Comparison of ENCODE assay signal across 8 mouse cellular contexts in genomic region chr2:152847815-152848302, GRCm38 (mm10). TPM values are rescaled to one million over a fixed set of nuclear protein-coding genes. Genes with fewer than 3 reads are reported as not detected.
DNase-seq lines count a peak whose midpoint lies in the region; ATAC-seq and TF ChIP-seq lines count a peak whose summit lies in the region.

TSS of gene Tpx2 (plus strand) at chr2:152847964.

- DNase-seq in 416B (ENCODE audit: low read depth) = peak; percentile 99
- peak; percentile 99 for DNase-seq in heart, adult 8-10 months (ENCODE audit: low spot score)
- DNase-seq in kidney, adult 9 months = peak; percentile 99
- peak; percentile 99 for DNase-seq in limb, embryonic 14.5 days (ENCODE audit: low spot score)
- peak; percentile 99 for DNase-seq in midbrain, postnatal 0 days (ENCODE audit: low spot score)
- DNase-seq in spleen, postnatal 14 days (ENCODE audit: low spot score in 2 of 2) = peak; percentile 94 to 97

- H3K9me3 ChIP-seq in embryonic facial prominence, embryonic 15.5 days (replicated peaks) = no peaks in the 10 kb centered on the region
- no peaks in the 10 kb centered on the region for H3K9me3 ChIP-seq in limb, embryonic 14.5 days (ENCODE audit: control insufficient read depth, low read length)
- no peaks in the 10 kb centered on the region for H3K9me3 ChIP-seq in midbrain, postnatal 0 days (ENCODE audit: low read length)

- H3K4me2 ChIP-seq in embryonic facial prominence, embryonic 15.5 days (replicated peaks) = peak within 1 kb of the TSS; percentile 76
- H3K4me2 ChIP-seq in limb, embryonic 14.5 days (replicated peaks; ENCODE audit: low read depth, low read length, severe bottlenecking) = peak within 1 kb of the TSS; percentile 60
- H3K4me2 ChIP-seq in midbrain, postnatal 0 days (ENCODE audit: low read depth, low read length, poor library complexity, severe bottlenecking) = peak within 1 kb of the TSS; percentile 92

- H3K27ac ChIP-seq in bone marrow, adult 2 months (ENCODE audit: control insufficient read depth, insufficient read depth, low read depth, low read length, poor library complexity) = peak within 1 kb of the TSS; percentile 25
- H3K27ac ChIP-seq in embryonic facial prominence, embryonic 15.5 days (replicated peaks) = peak within 1 kb of the TSS; percentile 81
- peak within 1 kb of the TSS; percentile 65 for H3K27ac ChIP-seq in limb, embryonic 14.5 days (replicated peaks; ENCODE audit: low read depth, low read length)
- no peak within 1 kb of the TSS for H3K27ac ChIP-seq in midbrain, postnatal 0 days (ENCODE audit: low read depth, low read length)

- WGBS in bone marrow, adult 2 months = under 1% methylated on average over 34 of the region's 34 CpGs
- WGBS in embryonic facial prominence, embryonic 15.5 days = under 1% methylated on average over 34 of the region's 34 CpGs
- WGBS in limb, embryonic 14.5 days = under 1% methylated on average over 34 of the region's 34 CpGs
- under 1% methylated on average over 34 of the region's 34 CpGs for WGBS in midbrain, postnatal 0 days

- H3K4me1 ChIP-seq in bone marrow, adult 2 months (ENCODE audit: control insufficient read depth, insufficient read depth, low read length) = no peaks in the 10 kb centered on the region; the same call in 1 of the 2 replicates
- H3K4me1 ChIP-seq in embryonic facial prominence, embryonic 15.5 days = peaks cover 21% of the 10 kb centered on the region
- H3K4me1 ChIP-seq in limb, embryonic 14.5 days (ENCODE audit: control insufficient read depth, insufficient read depth, low read length) = peaks cover 10% of the 10 kb centered on the region
- no peaks in the 10 kb centered on the region for H3K4me1 ChIP-seq in midbrain, postnatal 0 days (ENCODE audit: insufficient read depth, low read length)

- TF ChIP-seq CTCF in bone marrow, adult 2 months (IDR thresholded peaks at IDR 0.05; ENCODE audit: control insufficient read depth, insufficient read depth, low read length) = no peak
- peak; percentile 61 for TF ChIP-seq CTCF in midbrain, postnatal 0 days (IDR thresholded peaks at IDR 0.05)

- peak within 1 kb of the TSS; percentile 82 for H3K4me3 ChIP-seq in bone marrow, adult 2 months (replicated peaks; ENCODE audit: control insufficient read depth, low read depth, low read length)
- peak within 1 kb of the TSS; percentile 72 for H3K4me3 ChIP-seq in embryonic facial prominence, embryonic 15.5 days (replicated peaks)
- H3K4me3 ChIP-seq in limb, embryonic 14.5 days (replicated peaks; ENCODE audit: low read length) = peak within 1 kb of the TSS; percentile 84
- peak within 1 kb of the TSS; percentile 53 for H3K4me3 ChIP-seq in midbrain, postnatal 0 days (ENCODE audit: low read depth, low read length)

- peak; percentile 77 for TF ChIP-seq POLR2A in bone marrow, adult 2 months (IDR thresholded peaks at IDR 0.05; ENCODE audit: borderline replicate concordance, control insufficient read depth, low read depth, low read length)
- TF ChIP-seq POLR2A in limb, embryonic 14.5 days (IDR thresholded peaks at IDR 0.05; ENCODE audit: borderline replicate concordance, extremely low read depth, insufficient read depth, insufficient read length) = peak; percentile 26; the same call in 1 of the 2 replicates

- H3K36me3 ChIP-seq in embryonic facial prominence, embryonic 15.5 days = peaks cover 8% of the 10 kb centered on the region; the same call in 1 of the 2 replicates
- 0 out of 2 replicates have a peak, but pooled peaks cover 2% of the 10 kb centered on the region for H3K36me3 ChIP-seq in limb, embryonic 14.5 days (ENCODE audit: control insufficient read depth, insufficient read depth, low read length)
- H3K36me3 ChIP-seq in midbrain, postnatal 0 days (ENCODE audit: insufficient read depth, low read length) = no peaks in the 10 kb centered on the region

- ATAC-seq in embryonic facial prominence, embryonic 15.5 days (ENCODE audit: insufficient number of reproducible peaks, low FRiP score, low TSS enrichment, low read depth) = peak; percentile 97
- ATAC-seq in limb, embryonic 14.5 days (ENCODE audit: low FRiP score, low read depth) = peak; percentile 100
- peak; percentile 98 for ATAC-seq in midbrain, postnatal 0 days (ENCODE audit: low FRiP score)

- H3K9ac ChIP-seq in embryonic facial prominence, embryonic 15.5 days = peak within 1 kb of the TSS; percentile 53
- peak within 1 kb of the TSS; percentile 64 for H3K9ac ChIP-seq in limb, embryonic 14.5 days (ENCODE audit: low read depth, low read length, severe bottlenecking)
- H3K9ac ChIP-seq in midbrain, postnatal 0 days (replicated peaks; ENCODE audit: low read length, poor library complexity, severe bottlenecking) = no peak within 1 kb of the TSS

- H3K27me3 ChIP-seq in embryonic facial prominence, embryonic 15.5 days = no peaks in the 10 kb centered on the region
- no peaks in the 10 kb centered on the region for H3K27me3 ChIP-seq in limb, embryonic 14.5 days (ENCODE audit: control insufficient read depth, insufficient read depth, low read length)
- no peaks in the 10 kb centered on the region for H3K27me3 ChIP-seq in midbrain, postnatal 0 days (ENCODE audit: insufficient read depth, low read length)

RNA-seq across cellular contexts. Expression of gene Tpx2, which starts in this region (rescaled TPM):
- 57.0 and 74.1 TPM in 2 replicates for polyA plus RNA-seq in bone marrow, adult 2 months (2011; ENCODE audit: insufficient read depth, insufficient read length, low replicate concordance, missing spikeins)
- 60.1 and 60.6 TPM in 2 replicates for polyA plus RNA-seq in embryonic facial prominence, embryonic 15.5 days (2015; fragmentation: Nextera tagmentation; extraction: Ambion mirVana)
- total RNA-seq in heart, adult 8-10 months (2022) = 1 to 10 TPM in 2 of 4 experiments, under 1 TPM in 2; 0.65 to 1.4 (median 0.91) TPM
- polyA plus RNA-seq in limb, embryonic 14.5 days (2012; rRNA removed) = 36.0 and 51.3 TPM in 2 replicates
- 71.8 and 83.6 TPM in 2 replicates for polyA plus RNA-seq in limb, embryonic 14.5 days (2014; fragmentation: Nextera tagmentation; extraction: Ambion mirVana)
- 4.2 and 4.7 TPM in 2 replicates for total RNA-seq in midbrain, postnatal 0 days (2014; rRNA removed)
- polyA plus RNA-seq in midbrain, postnatal 0 days (2015; fragmentation: Nextera tagmentation; extraction: Ambion mirVana) = 4.6 and 4.8 TPM in 2 replicates
